Mouse (Mus musculus): ENCODE results near the gene Crtc2.

DNA sequence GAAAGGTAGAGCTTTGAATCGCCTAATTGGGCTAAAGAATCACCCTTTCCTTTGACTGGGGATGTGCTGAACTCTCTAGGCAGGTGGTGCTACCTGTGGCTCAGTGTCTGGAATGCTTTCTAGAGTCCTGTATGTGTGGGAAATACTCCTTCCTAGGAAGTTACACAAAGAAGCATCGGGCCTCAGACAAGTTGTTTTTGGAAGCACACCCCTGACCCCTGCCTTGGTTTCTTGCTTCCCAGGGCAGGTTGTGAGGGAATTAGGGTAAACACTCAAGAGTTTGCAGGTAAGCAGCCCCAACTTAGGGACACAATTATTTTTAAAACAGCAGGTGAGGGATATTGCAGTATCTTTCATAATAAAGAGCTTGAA lies 1.2 kb downstream of the Crtc2 start:
- TF ChIP-seq GATA1 (IDR thresholded peaks at IDR 0.05; ENCODE audit: low read length) (no peak), TAL1 (IDR thresholded peaks at IDR 0.05; ENCODE audit: low read length) (no peak)

All from erythroblast, embryonic 14.5 days (primary cell).